Mouse (Mus musculus) G1E (cell line): ENCODE data around the gene Hipk2. TPM values are rescaled to one million over a fixed set of nuclear protein-coding genes. Genes with fewer than 3 reads are reported as not detected.

ENCODE experiments used
- ATAC-seq: 2 replicates; pipeline ENCODE4 v1.8.0; 2016; ENCODE audit warnings: mild to moderate bottlenecking; ENCODE audit not compliant: insufficient number of reproducible peaks, poor library complexity, low FRiP score, severe bottlenecking; ENCODE audit errors: extremely low read depth
- DNase-seq: peaks from one replicate; pipeline ENCODE4 v3.0.0; 2012; ENCODE audit warnings: low spot score
- H3K27me3 ChIP-seq: 2 replicates; pipeline ENCODE4 v1.6.1; 2012; ENCODE audit warnings: mild to moderate bottlenecking, low read length, inconsistent platforms; ENCODE audit not compliant: insufficient read depth
- H3K36me3 ChIP-seq: replicated peaks from 2 replicates; pipeline ENCODE3; 2012; ENCODE audit warnings: mild to moderate bottlenecking, inconsistent platforms
- H3K4me1 ChIP-seq: 2 replicates; pipeline ENCODE4 v1.6.1; 2012; ENCODE audit warnings: low read depth, low read length, inconsistent platforms, mixed read lengths; ENCODE audit not compliant: insufficient read depth
- H3K4me3 ChIP-seq: 2 replicates; pipeline ENCODE4 v1.5.1; 2012; ENCODE audit warnings: low read depth, mild to moderate bottlenecking, inconsistent platforms, low read length, moderate library complexity, mixed read lengths
- H3K9me3 ChIP-seq: replicated peaks from 2 replicates; pipeline ENCODE4 v1.6.1; 2012; ENCODE audit warnings: inconsistent platforms
- CTCF ChIP-seq: IDR thresholded peaks from 2 replicates; pipeline ENCODE4 v1.5.1; 2012; ENCODE audit warnings: low read depth, low read length, inconsistent platforms, mixed read lengths
- GATA1 ChIP-seq: IDR thresholded peaks from 2 replicates; pipeline ENCODE4 v1.6.1; 2012; ENCODE audit warnings: borderline replicate concordance, low read length, inconsistent platforms, mixed read lengths
- GATA2 ChIP-seq: IDR thresholded peaks from 2 replicates; pipeline ENCODE4 v1.6.1; 2012; ENCODE audit warnings: low read depth, low read length, inconsistent platforms, borderline replicate concordance
- POLR2AphosphoS5 ChIP-seq: IDR thresholded peaks from 2 replicates; pipeline ENCODE4 v1.6.1; 2012; ENCODE audit warnings: low read depth, low read length, inconsistent platforms; ENCODE audit not compliant: insufficient replicate concordance
- TAL1 ChIP-seq: conservative IDR thresholded peaks from 2 replicates; pipeline ENCODE4 v1.6.1; 2012; ENCODE audit warnings: low read depth, low read length, inconsistent platforms, mixed read lengths
- polyA plus RNA-seq: library from polyadenylated mRNA; stranded (reverse); fragments of >175 nt; gene quantifications from 2 replicates; pipeline ENCODE4 v1.2.3, GENCODE M21; 2012
- total RNA-seq, 2 experiments: library from RNA; stranded (forward) in 1 of 2; stranded (reverse) in 1 of 2; fragments of 200-1000 nt in 1 of 2; fragments of >200 nt in 1 of 2; fragmentation: Nextera tagmentation in 1 of 2; gene quantifications; 2 replicates each; pipeline ENCODE4 v1.2.3; 2014 to 2017

Gene Hipk2
- total and polyA plus RNA-seq, 3 experiments: 4.6 to 97.9 (median 39.6) TPM

- Histone ChIP-seq H3K9me3 (no peaks in the 10 kb centered on the region), H3K36me3 (peaks cover 23% of the 10 kb centered on the region), H3K27me3 (no peaks in the 10 kb centered on the region; the same call in 1 of the 2 replicates), H3K4me3 (no peak overlapping the region), H3K4me1 (peaks cover 45% of the 10 kb centered on the region)
- TF ChIP-seq POLR2AphosphoS5 (no peak), CTCF (no peak), TAL1 (no peak), GATA1 (no peak)
- ATAC-seq: no peak
- no peak for DNase-seq
Observed at GRCm38 (mm10) chr6:38866761-38867160, 9.2 kb downstream of the Hipk2 start.

DNA sequence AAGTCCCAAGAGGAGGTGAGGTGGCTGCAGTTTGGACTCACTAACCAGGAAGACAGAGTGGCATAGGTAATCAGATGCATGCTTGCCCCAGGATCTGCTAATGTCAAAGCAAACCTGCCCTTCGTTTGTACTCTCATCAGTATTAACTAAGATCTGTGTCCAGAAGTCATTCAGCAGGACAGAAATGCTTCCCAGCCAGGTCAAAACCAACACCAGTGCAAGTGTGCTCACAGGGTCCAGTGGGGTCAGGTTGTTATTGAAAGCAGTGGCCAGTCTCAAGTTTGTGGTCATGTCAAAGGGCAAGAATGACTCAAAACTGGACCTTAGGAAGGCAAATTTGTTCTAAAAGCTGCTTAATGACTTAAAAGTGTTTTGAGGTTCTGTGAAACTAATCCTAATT, 9.6 kb downstream of the Hipk2 start:
- Histone ChIP-seq H3K36me3 (peaks cover 19% of the 10 kb centered on the region), H3K9me3 (no peaks in the 10 kb centered on the region), H3K4me3 (no peak overlapping the region), H3K27me3 (no peaks in the 10 kb centered on the region; the same call in 1 of the 2 replicates), H3K4me1 (peaks cover 44% of the 10 kb centered on the region)
- DNase-seq (no peak), ATAC-seq (no peak)
- TF ChIP-seq GATA2 (no peak), CTCF (no peak)

- H3K4me3 ChIP-seq: no peak overlapping the region
- no peaks in the 10 kb centered on the region for H3K9me3 ChIP-seq
- H3K36me3 ChIP-seq: peaks cover 16% of the 10 kb centered on the region
- ATAC-seq (no peak), DNase-seq (no peak)
- peaks cover 40% of the 10 kb centered on the region for H3K4me1 ChIP-seq
- TF ChIP-seq GATA1 (no peak), CTCF (no peak), TAL1 (no peak), POLR2AphosphoS5 (no peak), GATA2 (no peak)
- no peaks in the 10 kb centered on the region; the same call in 1 of the 2 replicates for H3K27me3 ChIP-seq
Observed at GRCm38 (mm10) chr6:38865805-38866204, 10.2 kb downstream of the Hipk2 start.

DNA sequence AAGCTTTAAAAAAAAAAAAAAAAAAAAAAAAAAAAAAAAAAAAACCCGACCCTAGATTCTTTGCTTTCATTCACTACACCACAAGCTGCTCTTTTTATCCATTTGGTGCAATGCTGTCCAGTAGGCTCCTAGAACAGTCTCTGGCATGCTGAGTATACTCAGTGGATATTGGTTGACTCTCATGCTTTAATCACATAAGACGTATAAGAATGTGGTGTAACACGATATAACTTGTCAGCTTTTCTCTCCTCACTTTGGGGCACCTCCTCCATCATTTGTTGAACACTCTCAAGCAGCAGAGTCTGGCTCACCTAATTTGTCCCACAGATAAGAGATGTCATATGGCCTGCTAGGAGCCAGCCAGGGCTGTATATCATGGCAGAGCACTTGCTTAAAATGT, 12.4 kb downstream of the Hipk2 start:
- Histone ChIP-seq H3K9me3 (no peaks in the 10 kb centered on the region), H3K4me3 (no peak overlapping the region), H3K27me3 (no peaks in the 10 kb centered on the region; the same call in 1 of the 2 replicates), H3K36me3 (peaks cover 13% of the 10 kb centered on the region), H3K4me1 (peaks cover 51% of the 10 kb centered on the region)
- TF ChIP-seq POLR2AphosphoS5 (no peak), GATA1 (no peak), CTCF (no peak), TAL1 (no peak), GATA2 (no peak)
- DNase-seq (no peak), ATAC-seq (no peak)

DNA sequence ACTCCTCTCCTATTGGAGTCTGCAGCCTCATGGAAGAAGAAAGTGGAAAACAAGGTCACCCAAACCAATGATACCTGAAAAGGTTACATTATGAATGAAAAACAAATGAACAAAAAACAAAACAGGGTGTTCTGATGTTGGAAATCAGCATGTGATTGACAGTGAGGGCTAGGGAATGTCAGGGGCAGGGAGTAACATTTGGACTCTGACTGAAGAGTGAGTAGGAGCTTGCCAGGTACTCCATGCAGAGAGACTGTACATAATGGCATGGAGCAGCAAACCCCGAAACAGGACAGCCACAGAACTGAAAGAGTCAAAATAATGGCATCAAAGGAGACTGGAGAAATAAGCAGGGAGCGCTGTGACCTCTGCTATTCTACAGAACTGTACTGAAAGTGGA, 15.7 kb downstream of the Hipk2 start:
- peaks cover 43% of the 10 kb centered on the region for H3K4me1 ChIP-seq

GRCm38 (mm10) chr6:38859819-38860218, 16.1 kb downstream of the Hipk2 start:
- Histone ChIP-seq H3K4me1 (peaks cover 41% of the 10 kb centered on the region), H3K9me3 (no peaks in the 10 kb centered on the region), H3K4me3 (no peak overlapping the region), H3K27me3 (no peaks in the 10 kb centered on the region), H3K36me3 (peaks cover 4% of the 10 kb centered on the region)
- TF ChIP-seq TAL1 (no peak), GATA2 (no peak), CTCF (no peak), GATA1 (no peak), POLR2AphosphoS5 (no peak)
- ATAC-seq: no peak
- no peak for DNase-seq

More for the DNA sequence above, 15.7 kb downstream of the Hipk2 start:
- Histone ChIP-seq H3K27me3 (no peaks in the 10 kb centered on the region), H3K9me3 (no peaks in the 10 kb centered on the region), H3K36me3 (peaks cover 6% of the 10 kb centered on the region), H3K4me3 (no peak overlapping the region)
- ATAC-seq (no peak), DNase-seq (no peak)
- TF ChIP-seq POLR2AphosphoS5 (no peak), TAL1 (no peak), GATA1 (no peak), GATA2 (no peak), CTCF (no peak)

GRCm38 (mm10) chr6:38853561-38853992, 22.4 kb downstream of the Hipk2 start:
- ATAC-seq (no peak), DNase-seq (no peak)
- Histone ChIP-seq H3K9me3 (no peaks in the 10 kb centered on the region), H3K4me1 (peaks cover 51% of the 10 kb centered on the region), H3K27me3 (no peaks in the 10 kb centered on the region), H3K36me3 (peaks cover 2% of the 10 kb centered on the region), H3K4me3 (no peak overlapping the region)
- TF ChIP-seq GATA2: no peak
